Mouse (Mus musculus) cortical plate, adult 2 months (tissue): ENCODE measurements around the gene Kcns3.

Experiments
- CTCF ChIP-seq: fragments of 200-500 bp; IDR thresholded peaks from 2 replicates; pipeline ENCODE4 v1.5.1; 2011; ENCODE audit warnings: mild to moderate bottlenecking, control low read depth, low read length; ENCODE audit not compliant: insufficient read depth; ENCODE audit errors: extremely low read depth
- POLR2A ChIP-seq: fragments of 200-500 bp; IDR thresholded peaks from 2 replicates; pipeline ENCODE4 v1.6.1; 2011; ENCODE audit warnings: mild to moderate bottlenecking, low read length, control low read depth; ENCODE audit not compliant: insufficient read depth; ENCODE audit errors: extremely low read depth

- no peak for TF ChIP-seq CTCF
- no peak for TF ChIP-seq POLR2A
Measured at GRCm38 (mm10) chr12:11041821-11042220, 109.0 kb downstream of the Kcns3 start.
